Mouse (Mus musculus): Measurements from ENCODE around the gene Cacna2d2. TPM values are rescaled to one million over a fixed set of nuclear protein-coding genes. Genes with fewer than 3 reads are reported as not detected.

The Cacna2d2 gene
- total RNA-seq (2021), result 10 to 100 TPM; 24.3 to 29.7 TPM
- long read RNA-seq, experiment 1, partial matches to known transcripts, result 1 of 1 reads
- long read RNA-seq, experiment 1, other reads (novel, unspliced or antisense), result 0 of 1 reads
- long read RNA-seq, experiment 2, partial matches to known transcripts, result 0 of 7 reads
- long read RNA-seq, experiment 2, other reads (novel, unspliced or antisense), result 7 of 7 reads

DNA sequence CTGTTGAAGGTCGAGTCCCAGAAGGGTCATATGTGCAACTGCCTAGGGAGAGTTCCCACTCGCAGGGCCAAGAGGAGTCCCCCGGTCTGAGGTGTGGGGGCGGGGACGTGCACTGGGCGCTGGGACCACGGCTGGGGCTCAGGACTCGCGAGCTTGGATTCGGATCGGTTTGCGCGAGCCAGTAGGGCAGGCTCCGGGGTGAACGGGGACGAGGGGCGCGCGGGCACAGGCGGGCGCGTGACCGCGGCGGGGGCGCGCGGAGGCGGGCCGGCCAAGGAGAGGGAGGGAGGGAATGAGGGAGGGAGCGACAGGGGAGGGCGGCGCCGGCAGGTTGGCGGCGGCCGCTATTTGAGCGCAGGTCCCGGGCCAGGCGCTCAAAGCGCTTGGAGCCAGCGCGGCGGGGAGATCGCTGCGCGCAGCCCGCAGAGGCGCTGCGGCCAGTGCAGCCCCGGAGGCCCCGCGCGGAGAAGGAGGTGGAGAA, at the start of gene Cacna2d2:
Gene Cacna2d2, plus strand, starts transcription at position 122 of the 481 bp plus-strand sequence.
- DNase-seq (ENCODE audit: low spot score in 2 of 2), result peak; percentile 28 to 53

DNA sequence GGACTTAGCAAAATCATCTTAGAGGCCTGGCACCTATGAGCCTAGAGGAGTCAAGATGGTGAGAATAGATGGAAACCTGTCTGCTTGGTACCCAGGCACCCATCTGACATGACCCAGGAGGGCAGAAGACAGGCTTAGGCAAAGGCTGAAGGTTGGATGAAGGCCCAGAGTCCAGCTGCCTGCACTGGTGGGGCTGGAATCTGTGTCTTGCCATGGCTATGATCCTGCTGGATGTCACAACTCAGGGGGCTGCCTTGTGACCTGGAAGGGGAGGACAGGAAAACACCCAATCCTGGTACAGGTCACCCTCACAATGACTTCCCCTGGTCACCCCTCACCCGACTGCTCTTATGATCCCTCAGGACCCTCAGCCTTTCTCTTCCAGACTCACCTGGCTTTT, 44.6 kb upstream of the Cacna2d2 start:
- DNase-seq (ENCODE audit: low spot score in 2 of 2), result no peak

GRCm38 (mm10) chr9:107355870-107356765, 43.3 kb upstream of the Cacna2d2 start:
- DNase-seq (ENCODE audit: low spot score in 2 of 2), result peak; percentile 65 to 68

GRCm38 (mm10) chr9:107357651-107358050, 41.8 kb upstream of the Cacna2d2 start:
- DNase-seq (ENCODE audit: low spot score in 2 of 2), result peak; percentile 79 to 90

DNA sequence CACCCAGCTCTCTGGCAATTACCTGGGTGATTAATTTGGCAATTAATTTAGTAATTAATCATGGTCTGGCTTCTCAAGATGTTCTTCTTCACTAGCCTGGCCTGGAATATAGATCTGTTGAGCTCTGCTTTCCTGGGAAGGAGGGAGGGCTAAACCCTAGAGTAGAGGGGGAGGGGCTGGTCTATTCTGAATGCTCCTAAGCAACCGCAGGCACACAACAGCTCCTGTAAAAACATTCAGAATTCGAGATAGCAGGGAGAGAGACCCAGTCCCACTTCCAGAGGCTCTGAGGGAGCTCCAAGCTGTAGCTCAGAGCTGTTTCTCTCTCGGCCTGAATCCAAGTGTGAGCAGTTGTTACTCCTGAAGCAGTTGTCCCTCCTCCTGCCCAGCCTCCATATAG, 38.4 kb upstream of the Cacna2d2 start:
- DNase-seq (ENCODE audit: low spot score in 2 of 2), result no peak

- peak; percentile 45 to 67 for DNase-seq (ENCODE audit: low spot score in 2 of 2)
Measured at GRCm38 (mm10) chr9:107366644-107367043, 32.8 kb upstream of the Cacna2d2 start.

GRCm38 (mm10) chr9:107368302-107368701, 31.1 kb upstream of the Cacna2d2 start:
- DNase-seq (ENCODE audit: low spot score in 2 of 2), result no peak

GRCm38 (mm10) chr9:107369270-107370105, 29.9 kb upstream of the Cacna2d2 start:
- DNase-seq (ENCODE audit: low spot score in 2 of 2), result no peak

GRCm38 (mm10) chr9:107370106-107370463, 29.3 kb upstream of the Cacna2d2 start:
- no peak for DNase-seq (ENCODE audit: low spot score in 2 of 2)

DNA sequence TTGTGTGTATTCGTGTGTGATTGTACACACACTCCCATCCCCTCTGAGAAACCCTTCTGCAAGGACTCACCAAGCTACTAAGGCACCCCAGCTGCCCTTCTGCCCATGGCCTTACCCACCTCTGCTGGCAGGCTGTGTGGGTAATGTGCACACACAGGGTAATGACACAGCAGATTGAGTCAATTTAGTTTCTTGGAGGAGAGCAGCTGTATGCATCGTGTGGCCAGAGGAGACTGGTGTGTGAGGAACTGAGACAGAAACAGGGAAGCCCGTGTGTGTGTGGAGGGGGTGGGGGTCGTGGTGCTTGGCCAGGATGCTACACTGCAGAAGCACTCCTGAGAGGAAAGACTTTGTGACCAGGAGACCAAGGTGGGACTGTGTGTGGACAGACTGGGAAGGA, 27.0 kb upstream of the Cacna2d2 start:
- DNase-seq (ENCODE audit: low spot score in 2 of 2), result no peak

- DNase-seq (ENCODE audit: low spot score in 2 of 2), result no peak
Measured at GRCm38 (mm10) chr9:107374623-107375022, 24.8 kb upstream of the Cacna2d2 start.

DNA sequence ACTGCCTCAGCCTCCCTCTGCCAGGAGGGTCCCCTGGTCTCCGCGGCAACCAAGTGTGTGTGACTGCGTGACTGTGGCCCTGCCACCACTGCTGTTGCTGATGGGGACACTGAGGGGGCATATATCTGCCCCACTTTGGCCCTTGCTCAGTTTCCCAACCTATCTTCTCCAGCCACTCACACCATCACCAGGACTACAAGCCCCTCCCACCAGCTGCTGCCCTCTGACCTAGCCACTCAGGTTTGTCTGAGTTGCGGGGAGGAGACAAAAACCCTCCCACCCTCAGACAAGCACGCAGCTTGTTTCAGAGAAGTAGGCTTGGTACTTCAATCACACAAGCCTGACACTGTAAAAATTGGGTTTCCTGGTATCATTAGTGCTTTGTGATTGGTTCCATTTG, 24.0 kb upstream of the Cacna2d2 start:
- no peak for DNase-seq (ENCODE audit: low spot score in 2 of 2)

GRCm38 (mm10) chr9:107377961-107378512, 21.4 kb upstream of the Cacna2d2 start:
- peak in 1 of 2 experiments; percentile 26 for DNase-seq (ENCODE audit: low spot score in 2 of 2)

DNA sequence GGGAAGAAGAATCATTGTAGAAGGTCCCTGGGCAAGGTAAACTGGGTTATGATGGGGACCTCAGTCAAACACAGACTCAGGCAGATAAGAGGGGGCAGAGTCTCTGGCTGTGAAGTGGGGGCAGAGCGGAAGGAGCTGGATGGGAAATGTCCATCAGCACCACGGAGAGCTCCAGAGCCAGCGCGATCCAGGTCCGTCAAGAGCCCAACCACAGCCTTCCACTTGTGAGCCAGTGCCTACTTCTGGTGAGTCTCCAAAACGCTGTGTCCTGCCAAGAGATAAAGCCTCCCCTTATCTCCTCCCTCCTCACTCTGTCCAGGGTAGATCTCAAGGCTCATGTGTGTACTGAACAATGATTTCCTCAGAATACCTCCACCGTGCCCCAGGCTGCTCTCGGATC, 17.7 kb upstream of the Cacna2d2 start:
- no peak for DNase-seq (ENCODE audit: low spot score in 2 of 2)

DNA sequence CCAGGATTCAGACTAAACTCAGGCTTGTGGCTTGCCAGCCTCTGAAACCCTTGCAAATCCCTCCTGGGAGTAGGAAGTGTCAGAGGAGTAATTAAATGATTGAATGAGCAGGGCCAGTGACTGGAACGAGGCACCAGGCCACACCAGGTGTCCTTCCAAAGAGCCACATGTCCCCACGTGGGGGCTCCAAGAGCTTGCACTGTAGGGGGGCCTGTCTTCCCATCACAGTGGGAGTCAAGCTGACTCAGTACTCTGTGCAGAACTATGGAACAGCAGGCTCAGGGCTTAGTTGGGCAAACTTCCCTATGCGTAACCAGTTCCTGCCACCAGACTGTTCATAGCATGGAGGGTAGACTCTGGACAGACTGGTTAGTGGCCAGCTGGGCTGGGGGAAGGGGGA, 15.0 kb upstream of the Cacna2d2 start:
- no peak for DNase-seq (ENCODE audit: low spot score in 2 of 2)

- no peak for DNase-seq (ENCODE audit: low spot score in 2 of 2)
Measured at GRCm38 (mm10) chr9:107386722-107387121, 12.7 kb upstream of the Cacna2d2 start.

GRCm38 (mm10) chr9:107387708-107388107, 11.7 kb upstream of the Cacna2d2 start:
- no peak for DNase-seq (ENCODE audit: low spot score in 2 of 2)

DNA sequence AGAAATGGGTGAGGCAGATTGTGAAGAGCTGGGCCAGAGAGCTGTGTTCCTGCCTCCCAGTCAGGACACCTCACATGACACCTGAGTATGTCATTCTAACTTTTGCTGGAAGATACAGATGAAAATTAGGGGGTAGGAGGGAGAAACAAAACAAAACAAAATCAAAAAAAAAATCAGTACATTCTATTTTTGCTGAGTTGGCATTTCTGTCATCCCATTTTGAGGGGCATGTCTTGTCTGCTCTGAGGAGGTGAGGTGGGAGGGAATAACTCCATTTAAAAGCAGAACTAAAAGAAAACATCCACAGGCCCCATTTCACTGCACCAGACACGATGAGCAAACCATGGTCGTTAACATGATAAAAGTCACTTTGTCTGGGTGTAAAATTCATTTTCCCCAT, 11.1 kb upstream of the Cacna2d2 start:
- no peak for DNase-seq (ENCODE audit: low spot score in 2 of 2)

- no peak for DNase-seq (ENCODE audit: low spot score in 2 of 2)
Measured at GRCm38 (mm10) chr9:107396397-107396796, 3.0 kb upstream of the Cacna2d2 start.

DNA sequence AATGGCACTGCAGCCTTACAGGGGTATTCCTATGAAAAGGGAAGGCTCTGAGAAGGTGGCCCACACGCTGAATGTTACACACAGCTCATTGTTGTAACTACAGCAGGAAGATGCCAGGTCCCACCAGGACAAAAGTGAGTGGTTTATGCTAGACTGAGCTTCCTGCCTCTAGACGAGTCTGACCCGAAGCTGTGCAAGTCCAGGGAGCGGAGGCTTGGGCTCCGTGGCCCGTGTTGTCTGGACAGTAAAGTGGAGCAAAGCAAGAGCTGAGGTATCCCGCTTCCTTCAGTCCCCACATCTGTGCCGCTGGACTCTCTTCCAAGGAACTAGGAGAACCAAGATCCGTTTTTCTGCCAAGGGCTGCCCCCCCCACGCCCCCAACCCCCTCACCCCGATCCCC, 444 bp upstream of the Cacna2d2 start:
- DNase-seq (ENCODE audit: low spot score in 2 of 2), result no peak

DNA sequence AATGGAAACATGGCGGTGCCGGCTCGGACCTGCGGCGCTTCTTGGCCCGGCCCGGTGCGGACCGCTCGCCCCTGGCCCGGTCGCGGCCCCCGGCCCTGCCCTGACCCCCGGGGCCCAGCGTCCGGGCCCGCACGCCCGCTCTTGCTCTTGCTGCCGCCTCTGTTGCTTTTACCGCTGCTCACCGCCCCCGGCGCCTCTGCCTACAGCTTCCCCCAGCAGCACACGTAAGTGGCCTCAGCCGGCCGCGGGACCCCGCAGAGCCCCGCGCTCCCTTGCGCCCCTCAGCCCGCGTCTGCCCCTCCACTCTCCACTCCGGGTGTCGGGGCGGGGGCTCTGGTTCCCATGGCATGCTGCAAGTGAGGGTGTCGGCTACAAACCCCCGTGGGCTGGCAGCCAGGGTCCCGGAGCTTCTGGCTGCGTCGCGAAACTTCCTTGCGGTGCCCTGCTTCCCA, 674 bp downstream of the Cacna2d2 start:
- DNase-seq (ENCODE audit: low spot score in 2 of 2), result no peak

Measured in left cerebral cortex, adult 18-20 months (tissue).